Mouse (Mus musculus): ENCODE measurements around the gene Aoah. TPM values are rescaled to one million over a fixed set of nuclear protein-coding genes. Genes with fewer than 3 reads are reported as not detected.

Aoah gene
- total RNA-seq, 2 experiments from 2014 or later, result 0.44 TPM; not detected in 1

GRCm38 (mm10) chr13:21035011-21035410, 241.1 kb downstream of the Aoah start:
- TF ChIP-seq CTCF (conservative IDR thresholded peaks at IDR 0.05), result peak; percentile 80
- H3K4me3 ChIP-seq, result no peak overlapping the region
- peak; percentile 15 to 20 for DNase-seq (ENCODE audit: low spot score in 2 of 2)
- H3K27ac ChIP-seq, result no peak overlapping the region

- DNase-seq (ENCODE audit: low spot score in 2 of 2), result no peak
- Histone ChIP-seq H3K4me3 (no peak overlapping the region), H3K27ac (no peak overlapping the region)
- no peak for TF ChIP-seq CTCF (conservative IDR thresholded peaks at IDR 0.05)
These were observed 242.1 kb downstream of the Aoah start for GRCm38 (mm10) chr13:21035981-21036380.

- Histone ChIP-seq H3K27ac (no peak overlapping the region), H3K4me3 (no peak overlapping the region)
- no peak for DNase-seq (ENCODE audit: low spot score in 2 of 2)
- TF ChIP-seq CTCF (conservative IDR thresholded peaks at IDR 0.05), result no peak
These were observed 246.8 kb downstream of the Aoah start for GRCm38 (mm10) chr13:21040589-21041199.

- DNase-seq (ENCODE audit: low spot score in 2 of 2), result no peak
- Histone ChIP-seq H3K4me3 (no peak overlapping the region), H3K27ac (no peak overlapping the region)
- peak; percentile 75 for TF ChIP-seq CTCF (conservative IDR thresholded peaks at IDR 0.05)
These were observed 256.2 kb downstream of the Aoah start for GRCm38 (mm10) chr13:21050118-21050517.

GRCm38 (mm10) chr13:21066021-21066420, 272.1 kb downstream of the Aoah start:
- no peak for DNase-seq (ENCODE audit: low spot score in 2 of 2)
- Histone ChIP-seq H3K27ac (no peak overlapping the region), H3K4me3 (no peak overlapping the region)
- no peak for TF ChIP-seq CTCF (conservative IDR thresholded peaks at IDR 0.05)

- DNase-seq (ENCODE audit: low spot score in 2 of 2), result no peak
- Histone ChIP-seq H3K4me3 (no peak within 1 kb of the TSS), H3K27ac (no peak within 1 kb of the TSS)
- TF ChIP-seq CTCF (conservative IDR thresholded peaks at IDR 0.05), result no peak
These were observed 280.9 kb downstream of the Aoah start, which contains the start of gene Olfr1370 for GRCm38 (mm10) chr13:21074847-21075246. Gene Olfr1370 (minus strand): TSS chr13:21074947.

GRCm38 (mm10) chr13:21082686-21083085, 288.8 kb downstream of the Aoah start:
- TF ChIP-seq CTCF (conservative IDR thresholded peaks at IDR 0.05), result no peak
- Histone ChIP-seq H3K27ac (no peak overlapping the region), H3K4me3 (no peak overlapping the region)
- DNase-seq (ENCODE audit: low spot score in 2 of 2), result no peak
